Mouse (Mus musculus): ENCODE data around the gene Tbxas1. TPM values are rescaled to one million over a fixed set of nuclear protein-coding genes. Genes with fewer than 3 reads are reported as not detected.

Tbxas1 gene
- polyA plus RNA-seq, 1 experiment from 2014 or later: 1.5 TPM

DNA sequence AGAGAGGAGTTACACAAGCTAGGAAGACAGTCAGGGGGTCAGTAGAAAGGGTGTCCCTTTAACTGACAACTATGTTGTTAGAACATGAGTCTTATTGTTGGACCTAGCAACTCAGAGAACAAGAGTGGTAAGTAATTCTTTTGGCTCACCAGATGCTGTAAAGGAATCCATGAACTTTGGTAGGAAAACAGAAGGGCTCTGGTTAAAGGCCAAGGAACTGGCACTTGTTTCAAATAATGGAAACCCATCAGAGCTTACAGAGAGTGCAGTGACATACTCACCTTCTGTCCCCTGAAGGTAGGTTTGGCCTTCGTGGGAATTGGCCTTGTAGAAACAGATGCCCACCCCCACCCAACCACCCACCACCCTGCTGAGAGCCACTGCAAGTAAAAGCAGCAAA, 97.6 kb downstream of the Tbxas1 start:
- Histone ChIP-seq H3K9ac (ENCODE audit: low read length) (no peak overlapping the region), H3K36me3 (ENCODE audit: control insufficient read depth, insufficient read depth, low read length) (no peaks in the 10 kb centered on the region), H3K4me2 (ENCODE audit: low read depth) (no peak overlapping the region), H3K27ac (ENCODE audit: low read depth, low read length) (no peak overlapping the region), H3K4me1 (ENCODE audit: control insufficient read depth, insufficient read depth, low read length) (no peaks in the 10 kb centered on the region), H3K4me3 (ENCODE audit: low read depth, low read length) (no peak overlapping the region), H3K9me3 (ENCODE audit: control insufficient read depth, low read length) (no peaks in the 10 kb centered on the region), H3K27me3 (ENCODE audit: control insufficient read depth, insufficient read depth, low read length) (no peaks in the 10 kb centered on the region)
- no peak for ATAC-seq (ENCODE audit: insufficient read depth, low FRiP score, low TSS enrichment)
- no peak for DNase-seq (ENCODE audit: low spot score)
- WGBS: 52% methylated on average over 1 of the region's 1 CpGs

GRCm38 (mm10) chr6:38973441-38974161, 98.4 kb downstream of the Tbxas1 start:
- H3K27me3 ChIP-seq (ENCODE audit: control insufficient read depth, insufficient read depth, low read length): no peaks in the 10 kb centered on the region
- no peaks in the 10 kb centered on the region for H3K4me1 ChIP-seq (ENCODE audit: control insufficient read depth, insufficient read depth, low read length)
- H3K4me2 ChIP-seq (ENCODE audit: low read depth): no peak overlapping the region
- WGBS: 89% methylated on average over 10 of the region's 10 CpGs
- H3K4me3 ChIP-seq (ENCODE audit: low read depth, low read length): no peak overlapping the region
- H3K9ac ChIP-seq (ENCODE audit: low read length): no peak overlapping the region
- no peaks in the 10 kb centered on the region for H3K36me3 ChIP-seq (ENCODE audit: control insufficient read depth, insufficient read depth, low read length)
- DNase-seq (ENCODE audit: low spot score) (no peak), ATAC-seq (ENCODE audit: insufficient read depth, low FRiP score, low TSS enrichment) (no peak)
- H3K27ac ChIP-seq (ENCODE audit: low read depth, low read length): no peak overlapping the region
- no peaks in the 10 kb centered on the region for H3K9me3 ChIP-seq (ENCODE audit: control insufficient read depth, low read length)

DNA sequence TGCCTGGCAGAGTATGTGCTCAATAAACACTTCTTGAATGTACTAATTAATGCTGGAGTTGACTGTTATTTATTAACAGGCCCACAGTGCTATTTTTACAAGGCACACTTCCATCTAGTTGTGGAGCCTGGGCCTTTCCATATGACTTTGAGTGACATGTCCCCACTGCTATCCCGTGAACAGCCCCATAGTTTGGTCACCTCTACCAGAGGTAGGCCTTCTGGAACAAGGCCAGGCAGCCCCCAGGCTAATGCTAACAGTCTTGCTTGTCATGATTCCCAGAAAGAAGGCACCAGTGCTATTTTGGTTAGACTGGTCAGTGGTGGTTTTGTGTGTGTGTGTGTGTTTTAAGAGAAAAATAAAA, 98.9 kb downstream of the Tbxas1 start:
- H3K4me2 ChIP-seq (ENCODE audit: low read depth): no peak overlapping the region
- DNase-seq (ENCODE audit: low spot score) (no peak), ATAC-seq (ENCODE audit: insufficient read depth, low FRiP score, low TSS enrichment) (no peak)
- no peaks in the 10 kb centered on the region for H3K27me3 ChIP-seq (ENCODE audit: control insufficient read depth, insufficient read depth, low read length)
- no peaks in the 10 kb centered on the region for H3K4me1 ChIP-seq (ENCODE audit: control insufficient read depth, insufficient read depth, low read length)
- H3K9me3 ChIP-seq (ENCODE audit: control insufficient read depth, low read length): no peaks in the 10 kb centered on the region
- no peaks in the 10 kb centered on the region for H3K36me3 ChIP-seq (ENCODE audit: control insufficient read depth, insufficient read depth, low read length)
- WGBS: 74% methylated on average over 1 of the region's 1 CpGs
- H3K4me3 ChIP-seq (ENCODE audit: low read depth, low read length): no peak overlapping the region
- no peak overlapping the region for H3K9ac ChIP-seq (ENCODE audit: low read length)
- H3K27ac ChIP-seq (ENCODE audit: low read depth, low read length): no peak overlapping the region

- 90% methylated on average over 8 of the region's 8 CpGs for WGBS
Measured at GRCm38 (mm10) chr6:38974536-38975268, 99.5 kb downstream of the Tbxas1 start.

GRCm38 (mm10) chr6:38975866-38976265, 100.7 kb downstream of the Tbxas1 start:
- no peak for DNase-seq (ENCODE audit: low spot score)
- WGBS: 93% methylated on average over 4 of the region's 4 CpGs
- no peak overlapping the region for H3K4me2 ChIP-seq (ENCODE audit: low read depth)
- H3K9ac ChIP-seq (ENCODE audit: low read length): no peak overlapping the region
- no peaks in the 10 kb centered on the region for H3K36me3 ChIP-seq (ENCODE audit: control insufficient read depth, insufficient read depth, low read length)
- H3K27ac ChIP-seq (ENCODE audit: low read depth, low read length): no peak overlapping the region
- ATAC-seq (ENCODE audit: insufficient read depth, low FRiP score, low TSS enrichment): no peak
- H3K27me3 ChIP-seq (ENCODE audit: control insufficient read depth, insufficient read depth, low read length): no peaks in the 10 kb centered on the region
- H3K4me3 ChIP-seq (ENCODE audit: low read depth, low read length): no peak overlapping the region
- H3K4me1 ChIP-seq (ENCODE audit: control insufficient read depth, insufficient read depth, low read length): no peaks in the 10 kb centered on the region
- H3K9me3 ChIP-seq (ENCODE audit: control insufficient read depth, low read length): no peaks in the 10 kb centered on the region

More at GRCm38 (mm10) chr6:38974536-38975268, 99.5 kb downstream of the Tbxas1 start:
- DNase-seq (ENCODE audit: low spot score) (no peak), ATAC-seq (ENCODE audit: insufficient read depth, low FRiP score, low TSS enrichment) (no peak)
- H3K4me2 ChIP-seq (ENCODE audit: low read depth): no peak overlapping the region
- no peak overlapping the region for H3K9ac ChIP-seq (ENCODE audit: low read length)
- no peak overlapping the region for H3K27ac ChIP-seq (ENCODE audit: low read depth, low read length)
- no peak overlapping the region for H3K4me3 ChIP-seq (ENCODE audit: low read depth, low read length)
- H3K36me3 ChIP-seq (ENCODE audit: control insufficient read depth, insufficient read depth, low read length): no peaks in the 10 kb centered on the region
- no peaks in the 10 kb centered on the region for H3K27me3 ChIP-seq (ENCODE audit: control insufficient read depth, insufficient read depth, low read length)
- no peaks in the 10 kb centered on the region for H3K4me1 ChIP-seq (ENCODE audit: control insufficient read depth, insufficient read depth, low read length)
- no peaks in the 10 kb centered on the region for H3K9me3 ChIP-seq (ENCODE audit: control insufficient read depth, low read length)

GRCm38 (mm10) chr6:38976355-38976754, 101.2 kb downstream of the Tbxas1 start:
- DNase-seq (ENCODE audit: low spot score): no peak
- ATAC-seq (ENCODE audit: insufficient read depth, low FRiP score, low TSS enrichment): no peak
- 84% methylated on average over 2 of the region's 2 CpGs for WGBS
- no peak overlapping the region for H3K9ac ChIP-seq (ENCODE audit: low read length)
- H3K36me3 ChIP-seq (ENCODE audit: control insufficient read depth, insufficient read depth, low read length): no peaks in the 10 kb centered on the region
- H3K9me3 ChIP-seq (ENCODE audit: control insufficient read depth, low read length): no peaks in the 10 kb centered on the region
- no peak overlapping the region for H3K4me2 ChIP-seq (ENCODE audit: low read depth)
- H3K4me1 ChIP-seq (ENCODE audit: control insufficient read depth, insufficient read depth, low read length): no peaks in the 10 kb centered on the region
- H3K27me3 ChIP-seq (ENCODE audit: control insufficient read depth, insufficient read depth, low read length): no peaks in the 10 kb centered on the region
- H3K27ac ChIP-seq (ENCODE audit: low read depth, low read length): no peak overlapping the region
- H3K4me3 ChIP-seq (ENCODE audit: low read depth, low read length): no peak overlapping the region

- no peak for ATAC-seq (ENCODE audit: insufficient read depth, low FRiP score, low TSS enrichment)
Measured at GRCm38 (mm10) chr6:38980921-38981715, 105.9 kb downstream of the Tbxas1 start.

DNA sequence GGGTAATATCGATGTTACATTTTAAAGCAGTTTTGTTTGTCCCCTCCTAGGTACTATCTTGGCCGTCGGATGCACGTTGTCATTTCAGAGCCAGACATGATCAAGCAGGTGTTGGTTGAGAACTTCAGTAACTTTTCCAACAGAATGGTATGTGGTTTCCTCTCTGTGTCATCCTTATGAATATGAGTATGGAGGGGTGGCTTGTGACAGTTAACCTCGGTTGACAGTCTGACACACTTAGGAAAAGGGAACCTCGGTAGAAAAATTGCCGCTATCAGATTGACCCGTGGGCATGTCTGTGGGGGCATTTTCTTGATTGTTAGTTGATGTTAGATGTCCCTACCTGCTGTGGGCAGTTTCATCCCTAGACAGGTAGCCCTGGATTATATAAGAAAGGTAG, 106.9 kb downstream of the Tbxas1 start:
- H3K4me2 ChIP-seq (ENCODE audit: low read depth): no peak overlapping the region

More at GRCm38 (mm10) chr6:38980921-38981715, 105.9 kb downstream of the Tbxas1 start:
- DNase-seq (ENCODE audit: low spot score): no peak
- no peaks in the 10 kb centered on the region for H3K27me3 ChIP-seq (ENCODE audit: control insufficient read depth, insufficient read depth, low read length)
- H3K4me1 ChIP-seq (ENCODE audit: control insufficient read depth, insufficient read depth, low read length): no peaks in the 10 kb centered on the region
- 82% methylated on average over 11 of the region's 11 CpGs for WGBS
- H3K4me2 ChIP-seq (ENCODE audit: low read depth): no peak overlapping the region
- H3K27ac ChIP-seq (ENCODE audit: low read depth, low read length): no peak overlapping the region
- H3K4me3 ChIP-seq (ENCODE audit: low read depth, low read length): no peak overlapping the region
- no peaks in the 10 kb centered on the region for H3K9me3 ChIP-seq (ENCODE audit: control insufficient read depth, low read length)
- no peaks in the 10 kb centered on the region for H3K36me3 ChIP-seq (ENCODE audit: control insufficient read depth, insufficient read depth, low read length)
- no peak overlapping the region for H3K9ac ChIP-seq (ENCODE audit: low read length)

More for the DNA sequence above, 106.9 kb downstream of the Tbxas1 start:
- H3K27ac ChIP-seq (ENCODE audit: low read depth, low read length): no peak overlapping the region
- DNase-seq (ENCODE audit: low spot score) (no peak), ATAC-seq (ENCODE audit: insufficient read depth, low FRiP score, low TSS enrichment) (no peak)
- no peak overlapping the region for H3K4me3 ChIP-seq (ENCODE audit: low read depth, low read length)
- no peaks in the 10 kb centered on the region for H3K27me3 ChIP-seq (ENCODE audit: control insufficient read depth, insufficient read depth, low read length)
- no peaks in the 10 kb centered on the region for H3K36me3 ChIP-seq (ENCODE audit: control insufficient read depth, insufficient read depth, low read length)
- H3K9ac ChIP-seq (ENCODE audit: low read length): no peak overlapping the region
- no peaks in the 10 kb centered on the region for H3K4me1 ChIP-seq (ENCODE audit: control insufficient read depth, insufficient read depth, low read length)
- no peaks in the 10 kb centered on the region for H3K9me3 ChIP-seq (ENCODE audit: control insufficient read depth, low read length)
- 94% methylated on average over 8 of the region's 8 CpGs for WGBS
